ENCODE assay signal across 24 mouse cellular contexts in genomic region chr5:13810496-13810895, GRCm38 (mm10). TPM values are rescaled to one million over a fixed set of nuclear protein-coding genes. Genes with fewer than 3 reads are reported as not detected.
"Had no signal": no experiment of that assay in that cellular context is flagged by ENCODE, and none has a peak within 500 bp of the region (broad histone marks: within the 10 kb centered on the region; RNA-seq: fewer than 3 reads in every experiment).

No protein-coding gene starts in this region.

RNA-seq across cellular contexts. Expression of gene Speer3, which starts 19.1 kb away (rescaled TPM):
- polyA plus RNA-seq: heart, embryonic 13.5 days; heart, embryonic 14.5 days; heart, embryonic 15.5 days; heart, embryonic 16.5 days; heart, postnatal 0 days; hindbrain, embryonic 10.5 days; hindbrain, embryonic 11.5 days; hindbrain, embryonic 12.5 days; hindbrain, embryonic 13.5 days; hindbrain, embryonic 14.5 days; hindbrain, embryonic 15.5 days; hindbrain, embryonic 16.5 days; hindbrain, postnatal 0 days; inflammation-experienced regulatory T-cells, adult 6 months; intestine, embryonic 14.5 days; intestine, embryonic 15.5 days; intestine, embryonic 16.5 days; intestine, postnatal 0 days; kidney, adult 2 months; kidney, embryonic 14.5 days; kidney, embryonic 15.5 days; kidney, embryonic 16.5 days; kidney, postnatal 0 days; large intestine, adult 2 months had no signal
